Mouse (Mus musculus) liver, postnatal 0 days (tissue): ENCODE results near the gene Slc31a2.

ENCODE experiments used
- CTCF ChIP-seq: sonication (generic); IDR thresholded peaks from 2 replicates; pipeline ENCODE4 v1.5.1; 2016; ENCODE audit warnings: antibody characterized with exemption, low read depth
- EP300 ChIP-seq: IDR thresholded peaks from 2 replicates; pipeline ENCODE4 v1.6.1; 2016; ENCODE audit warnings: antibody characterized with exemption, low read depth, mild to moderate bottlenecking

- TF ChIP-seq EP300: no peak
- no peak for TF ChIP-seq CTCF
These were observed 76.2 kb downstream of the Slc31a2 start for GRCm38 (mm10) chr4:62338536-62338935.
